In genomic region chr6:41553356-41554010, GRCm38 (mm10) we compare ENCODE assay signal across 29 mouse cellular contexts. TPM values are rescaled to one million over a fixed set of nuclear protein-coding genes. Genes with fewer than 3 reads are reported as not detected.
DNase-seq lines count a peak whose midpoint lies in the region; ATAC-seq and TF ChIP-seq lines count a peak whose summit lies in the region.
"Had no signal": no experiment of that assay in that cellular context is flagged by ENCODE, and none has a peak within 500 bp of the region (broad histone marks: within the 10 kb centered on the region; RNA-seq: fewer than 3 reads in every experiment).

No protein-coding gene starts in this region.

- 52% methylated on average over 5 of the region's 5 CpGs for WGBS in spleen, adult 2 months
- 69% methylated on average over 5 of the region's 5 CpGs for WGBS in small intestine, adult 2 months
- 89% methylated on average over 5 of the region's 5 CpGs for WGBS in midbrain, embryonic 14.5 days
- 74% methylated on average over 5 of the region's 5 CpGs for WGBS in lung, adult 2 months

- TF ChIP-seq CTCF in spleen, adult 2 months (IDR thresholded peaks at IDR 0.05; ENCODE audit: extremely low read depth, insufficient read depth, insufficient read length, insufficient replicate concordance) = no peak
- TF ChIP-seq CTCF in small intestine, adult 2 months (IDR thresholded peaks at IDR 0.05; ENCODE audit: extremely low read depth, insufficient read length, insufficient replicate concordance, low read depth, low read length) = no peak
- TF ChIP-seq CTCF in lung, adult 2 months (IDR thresholded peaks at IDR 0.05; ENCODE audit: insufficient read depth, low read length) = no peak

- DNase-seq in spleen, adult 2 months (ENCODE audit: low read depth in 1 of 2, low spot score in 2 of 2) = peak in 1 of 2 experiments; percentile 60
- no peak for DNase-seq in spleen, adult 12 weeks (ENCODE audit: low spot score)
- peak; percentile 74 for DNase-seq in brain, adult 2 months (ENCODE audit: low read depth, low spot score)
- DNase-seq in thymus, postnatal 4 days = peak; percentile 68
- no peak for DNase-seq in midbrain, embryonic 14.5 days
- no peak for DNase-seq in lung, adult 2 months
- DNase-seq: adrenal gland, postnatal 25 days; cerebellum, adult 2 months; cerebellum, postnatal 36 days; gastrocnemius, postnatal 14 days; kidney, adult 2 months; kidney, postnatal 25 days; lung, embryonic 14.5 days; right cerebral cortex, postnatal 25 days had no signal

- H3K36me3 ChIP-seq in spleen, adult 2 months (ENCODE audit: control insufficient read depth, insufficient read depth, low read length) = no peaks in the 10 kb centered on the region
- H3K36me3 ChIP-seq in small intestine, adult 2 months (ENCODE audit: control insufficient read depth, insufficient read depth, low read length) = no peaks in the 10 kb centered on the region
- no peaks in the 10 kb centered on the region for H3K36me3 ChIP-seq in midbrain, embryonic 14.5 days (ENCODE audit: control insufficient read depth, insufficient read depth, low read length)
- H3K36me3 ChIP-seq: forebrain, embryonic 10.5 days; heart, embryonic 15.5 days; hindbrain, embryonic 10.5 days; limb, embryonic 10.5 days had no signal

- TF ChIP-seq POLR2A in spleen, adult 2 months (IDR thresholded peaks at IDR 0.05; ENCODE audit: low read depth, low read length) = peak; percentile 29; the same call in 1 of the 2 replicates
- TF ChIP-seq POLR2A in small intestine, adult 2 months (IDR thresholded peaks at IDR 0.05; ENCODE audit: low read depth, low read length) = no peak
- no peak for TF ChIP-seq POLR2A in lung, adult 2 months (IDR thresholded peaks at IDR 0.05; ENCODE audit: borderline replicate concordance, extremely low read depth, low read depth, low read length)

- H3K27ac ChIP-seq in spleen, adult 2 months (ENCODE audit: insufficient read depth, low read length) = peak overlapping the region; percentile 85
- H3K27ac ChIP-seq in small intestine, adult 2 months (ENCODE audit: insufficient read depth, low read depth, low read length) = peak overlapping the region; percentile 72
- no peak overlapping the region for H3K27ac ChIP-seq in midbrain, embryonic 14.5 days (replicated peaks; ENCODE audit: low read depth, low read length)
- H3K27ac ChIP-seq: forebrain, embryonic 10.5 days; heart, embryonic 15.5 days; hindbrain, embryonic 10.5 days; hindbrain, postnatal 0 days; limb, embryonic 10.5 days had no signal

- ATAC-seq in megakaryocyte-erythroid progenitor cell, adult 5-6 weeks (replicated peaks; ENCODE audit: low FRiP score, low TSS enrichment, poor library complexity, severe bottlenecking) = no peak
- ATAC-seq in midbrain, embryonic 14.5 days (ENCODE audit: low FRiP score, low TSS enrichment) = no peak
- ATAC-seq: hindbrain, postnatal 0 days; Patski had no signal

- H3K4me2 ChIP-seq in midbrain, embryonic 14.5 days (ENCODE audit: low read length) = no peak overlapping the region
- H3K4me2 ChIP-seq: heart, embryonic 15.5 days; lung, embryonic 14.5 days; midbrain, embryonic 11.5 days had no signal

- no peak overlapping the region for H3K4me3 ChIP-seq in spleen, adult 2 months (ENCODE audit: extremely low read depth, insufficient read depth, insufficient read length)
- no peak overlapping the region for H3K4me3 ChIP-seq in small intestine, adult 2 months (ENCODE audit: low read depth, low read length)
- H3K4me3 ChIP-seq in midbrain, embryonic 14.5 days (replicated peaks; ENCODE audit: low read depth, low read length) = no peak overlapping the region
- H3K4me3 ChIP-seq in lung, adult 2 months (replicated peaks; ENCODE audit: extremely low read depth, low read depth, low read length) = no peak overlapping the region
- H3K4me3 ChIP-seq: forebrain, embryonic 10.5 days; heart, embryonic 15.5 days; hindbrain, embryonic 10.5 days; limb, embryonic 10.5 days had no signal

- no peak overlapping the region for H3K9ac ChIP-seq in midbrain, embryonic 14.5 days (replicated peaks; ENCODE audit: low read length)
- H3K9ac ChIP-seq: heart, embryonic 15.5 days; lung, embryonic 14.5 days had no signal

- H3K27me3 ChIP-seq in spleen, adult 2 months (ENCODE audit: control insufficient read depth, insufficient read depth, low read length) = no peaks in the 10 kb centered on the region
- no peaks in the 10 kb centered on the region for H3K27me3 ChIP-seq in small intestine, adult 2 months (ENCODE audit: control insufficient read depth, insufficient read depth, low read length)
- no peaks in the 10 kb centered on the region for H3K27me3 ChIP-seq in midbrain, embryonic 14.5 days (ENCODE audit: control insufficient read depth, insufficient read depth, low read length)
- H3K27me3 ChIP-seq: heart, embryonic 15.5 days; Patski had no signal

- no peaks in the 10 kb centered on the region for H3K9me3 ChIP-seq in midbrain, embryonic 14.5 days (ENCODE audit: control insufficient read depth, low read length)
- H3K9me3 ChIP-seq: forebrain, embryonic 10.5 days; heart, embryonic 15.5 days; hindbrain, embryonic 10.5 days; limb, embryonic 10.5 days had no signal

- H3K4me1 ChIP-seq in spleen, adult 2 months (ENCODE audit: control insufficient read depth, insufficient read depth, insufficient read length) = peaks cover 14% of the 10 kb centered on the region
- H3K4me1 ChIP-seq in small intestine, adult 2 months (ENCODE audit: control insufficient read depth, insufficient read depth, insufficient read length, low read length) = no peaks in the 10 kb centered on the region
- peaks cover 3% of the 10 kb centered on the region; the same call in 1 of the 2 replicates for H3K4me1 ChIP-seq in midbrain, embryonic 14.5 days (ENCODE audit: control insufficient read depth, insufficient read depth, low read length)
- no peaks in the 10 kb centered on the region for H3K4me1 ChIP-seq in lung, adult 2 months (ENCODE audit: control insufficient read depth, insufficient read depth, low read length)
- H3K4me1 ChIP-seq: forebrain, embryonic 10.5 days; heart, embryonic 15.5 days; hindbrain, embryonic 10.5 days; limb, embryonic 10.5 days had no signal

RNA-seq across cellular contexts. Expression of gene Prss2, which starts 31.9 kb away (rescaled TPM):
- polyA plus RNA-seq in spleen, adult 2 months (2012; rRNA removed) = 9,234 and 9,806 TPM in 2 replicates
- polyA plus RNA-seq in small intestine, adult 2 months (2012; rRNA removed) = 73.6 and 36,591 TPM in 2 replicates
- total RNA-seq in megakaryocyte-erythroid progenitor cell, adult 5-6 weeks (2014; fragmentation: Nextera tagmentation) = not detected in 2 replicates
- total RNA-seq in megakaryocyte-erythroid progenitor cell, adult 5-6 weeks (2017) = not detected in 2 replicates
- not detected in 2 replicates for polyA plus RNA-seq in midbrain, embryonic 14.5 days (2014; fragmentation: Nextera tagmentation; extraction: Ambion mirVana)
- 0.46 and 17.9 TPM in 2 replicates for polyA plus RNA-seq in lung, adult 2 months (2012; rRNA removed)
- total RNA-seq: adrenal gland, postnatal 25 days; ES-E14; gastrocnemius, postnatal 14 days; heart, adult 18-20 months; hindbrain, postnatal 0 days; layer of hippocampus, adult 8-10 months; left cerebral cortex, adult 18-20 months; monocyte, adult 5-6 weeks had no signal
- polyA plus RNA-seq: cerebellum, adult 2 months; forebrain, embryonic 10.5 days; heart, embryonic 15.5 days; hindbrain, embryonic 10.5 days; hindbrain, postnatal 0 days; kidney, adult 2 months; limb, embryonic 10.5 days; lung, embryonic 14.5 days; midbrain, embryonic 11.5 days; neural tube, embryonic 14.5 days; Patski had no signal

RNA-seq across cellular contexts. Expression of gene Ephb6, which starts 51.8 kb away (rescaled TPM):
- polyA plus RNA-seq in spleen, adult 2 months (2012; rRNA removed) = 7.2 and 7.5 TPM in 2 replicates
- 1.6 and 2.1 TPM in 2 replicates for polyA plus RNA-seq in small intestine, adult 2 months (2012; rRNA removed)
- 1.5 and 12.2 TPM in 2 replicates for total RNA-seq in megakaryocyte-erythroid progenitor cell, adult 5-6 weeks (2014; fragmentation: Nextera tagmentation)
- total RNA-seq in megakaryocyte-erythroid progenitor cell, adult 5-6 weeks (2017) = 4.3 and 7.2 TPM in 2 replicates
- polyA plus RNA-seq in midbrain, embryonic 14.5 days (2014; fragmentation: Nextera tagmentation; extraction: Ambion mirVana) = 36.3 and 38.5 TPM in 2 replicates
- 13.0 and 16.2 TPM in 2 replicates for polyA plus RNA-seq in lung, adult 2 months (2012; rRNA removed)

Comparison
In these comparisons a context has a peak if more than half of its experiments do, and no peak if none do; other contexts are left out.
1. DNase-seq: peak in brain, adult 2 months (single experiment) and thymus, postnatal 4 days (single experiment); none in spleen, adult 12 weeks (single experiment), midbrain, embryonic 14.5 days (single experiment) and lung, adult 2 months (single experiment).